Mouse (Mus musculus) C2C12 (cell line): ENCODE measurements around the gene Tmem232.

Experiments
- CTCF ChIP-seq: IDR thresholded peaks from one replicate; pipeline ENCODE4 v1.5.1; 2011; ENCODE audit not compliant: control insufficient read depth, insufficient read depth, insufficient read length
- FOSL1 ChIP-seq: IDR thresholded peaks from one replicate; pipeline ENCODE4 v1.8.0; 2011; ENCODE audit warnings: mild to moderate bottlenecking, low read length; ENCODE audit not compliant: poor library complexity, insufficient read depth, severe bottlenecking
- MAX ChIP-seq: IDR thresholded peaks from one replicate; pipeline ENCODE4 v1.6.1; 2011; ENCODE audit warnings: mild to moderate bottlenecking, control low read depth
- MYOD1 ChIP-seq: IDR thresholded peaks from one replicate; pipeline ENCODE4 v1.6.1; 2011; ENCODE audit warnings: low read depth; ENCODE audit not compliant: control insufficient read depth, insufficient read length
- USF1 ChIP-seq: IDR thresholded peaks from one replicate; pipeline ENCODE4 v1.6.1; 2011; ENCODE audit warnings: low read depth, mild to moderate bottlenecking, control low read depth, moderate library complexity

- TF ChIP-seq CTCF (no peak), MYOD1 (no peak), USF1 (no peak), FOSL1 (no peak), MAX (no peak)
These were observed at the start of gene Tmem232 for GRCm38 (mm10) chr17:65540441-65541272.
